Mouse (Mus musculus): Measurements from ENCODE around the gene Gm4707.

DNA sequence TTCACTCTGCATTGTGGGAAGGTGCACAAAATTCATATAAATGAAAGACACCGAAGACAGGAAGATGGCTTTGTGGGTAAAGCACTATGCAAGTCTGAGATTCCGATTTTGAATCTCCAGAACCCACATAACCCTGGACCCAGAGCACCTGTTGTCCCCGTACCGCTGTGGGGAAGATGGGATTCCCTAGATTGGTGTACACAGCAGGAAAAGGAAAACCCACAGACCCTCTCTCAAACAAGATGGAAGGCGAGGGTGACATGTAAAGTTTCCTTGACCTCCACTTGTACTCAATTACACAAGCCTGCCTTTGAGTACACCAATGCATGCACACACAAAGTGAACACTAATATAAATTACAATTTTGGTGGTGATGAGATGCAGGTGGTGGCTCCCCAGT lies 25.0 kb upstream of the Gm4707 start:
- TF ChIP-seq EP300 (optimal IDR thresholded peaks at IDR 0.05) (no peak), CTCF (IDR thresholded peaks at IDR 0.05; ENCODE audit: low read depth) (no peak)
